Mouse (Mus musculus) bone marrow, adult 2 months (tissue): Measurements from ENCODE around the gene Tstd1. TPM values are rescaled to one million over a fixed set of nuclear protein-coding genes. Genes with fewer than 3 reads are reported as not detected.

ENCODE experiments used
- H3K27ac ChIP-seq: fragments of 200-500 bp; 2 replicates; pipeline ENCODE4 v1.5.1; 2012; ENCODE audit warnings: low read depth, mild to moderate bottlenecking, control low read depth, inconsistent platforms, low read length; ENCODE audit not compliant: control insufficient read depth, poor library complexity, insufficient read depth
- H3K4me1 ChIP-seq: fragments of 200-500 bp; 2 replicates; pipeline ENCODE4 v1.6.1; 2011; ENCODE audit warnings: low read length; ENCODE audit not compliant: control insufficient read depth, insufficient read depth
- H3K4me3 ChIP-seq: fragments of 200-500 bp; replicated peaks from 2 replicates; pipeline ENCODE3; 2011; ENCODE audit warnings: mild to moderate bottlenecking, low read depth, low read length, control low read depth; ENCODE audit not compliant: control insufficient read depth
- CTCF ChIP-seq: fragments of 200-500 bp; IDR thresholded peaks from 2 replicates; pipeline ENCODE4 v1.5.1; 2011; ENCODE audit warnings: low read length, control low read depth; ENCODE audit not compliant: control insufficient read depth, insufficient read depth
- POLR2A ChIP-seq: fragments of 200-500 bp; IDR thresholded peaks from 2 replicates; pipeline ENCODE4 v1.6.1; 2011; ENCODE audit warnings: low read depth, mild to moderate bottlenecking, control low read depth, low read length, borderline replicate concordance; ENCODE audit not compliant: control insufficient read depth
- WGBS: fragments of 180-500 bp; shearing (Covaris S2); methylation state at CpG from one replicate; pipeline ENCODE4 v1.1.7; 2018; 5-methylcytosine and 5-hydroxymethylcytosine counted together
- polyA plus RNA-seq: library from polyadenylated mRNA; stranded (reverse); fragments of >200 nt; gene quantifications from 2 replicates; pipeline ENCODE4 v1.2.4, GENCODE M21; 2011; ENCODE audit warnings: low replicate concordance; ENCODE audit not compliant: missing spikeins, insufficient read depth, insufficient read length

Gene Tstd1
- polyA plus RNA-seq, 1 experiment = 19.3 TPM

GRCm38 (mm10) chr1:171410231-171410630 lies 8.4 kb upstream of the Tstd1 start:
- Histone ChIP-seq H3K4me3 (no peak overlapping the region), H3K27ac (no peak overlapping the region), H3K4me1 (peaks cover 1% of the 10 kb centered on the region)
- 74% methylated on average over 1 of the region's 1 CpGs for WGBS
- no peak for TF ChIP-seq CTCF
- no peak for TF ChIP-seq POLR2A

GRCm38 (mm10) chr1:171410947-171411484 lies 7.7 kb upstream of the Tstd1 start, which contains the start of gene Usf1:
Gene Usf1, plus strand, starts transcription at chr1:171411313.
- TF ChIP-seq POLR2A (peak; percentile 72; the same call in 1 of the 2 replicates), CTCF (no peak)
- WGBS = 1% methylated on average over 36 of the region's 36 CpGs

GRCm38 (mm10) chr1:171411492-171411941 lies 7.2 kb upstream of the Tstd1 start:
- Histone ChIP-seq H3K27ac (peak overlapping the region; percentile 71), H3K4me3 (peak overlapping the region; percentile 73), H3K4me1 (peaks cover 1% of the 10 kb centered on the region)
- WGBS = under 1% methylated on average over 39 of the region's 39 CpGs
- TF ChIP-seq CTCF (no peak), POLR2A (no peak)

More at GRCm38 (mm10) chr1:171410947-171411484, 7.7 kb upstream of the Tstd1 start, which contains the start of gene Usf1:
- H3K27ac ChIP-seq = peak within 1 kb of the TSS; percentile 71
- H3K4me3 ChIP-seq = peak within 1 kb of the TSS; percentile 73
- H3K4me1 ChIP-seq = peaks cover 1% of the 10 kb centered on the region

- TF ChIP-seq CTCF = no peak
- no peak for TF ChIP-seq POLR2A
- H3K4me3 ChIP-seq = peak overlapping the region; percentile 73
- peaks cover 1% of the 10 kb centered on the region for H3K4me1 ChIP-seq
- H3K27ac ChIP-seq = peak overlapping the region; percentile 71
- WGBS = under 1% methylated on average over 20 of the region's 20 CpGs
These were observed 6.7 kb upstream of the Tstd1 start for GRCm38 (mm10) chr1:171412001-171412441.

GRCm38 (mm10) chr1:171412446-171412845 lies 6.2 kb upstream of the Tstd1 start:
- Histone ChIP-seq H3K4me1 (peaks cover 1% of the 10 kb centered on the region), H3K4me3 (peak overlapping the region; percentile 73), H3K27ac (no peak overlapping the region)
- TF ChIP-seq CTCF = no peak
- WGBS = 41% methylated on average over 3 of the region's 3 CpGs

- TF ChIP-seq CTCF = no peak
- no peak for TF ChIP-seq POLR2A
- Histone ChIP-seq H3K4me1 (peaks cover 1% of the 10 kb centered on the region), H3K27ac (no peak overlapping the region), H3K4me3 (no peak overlapping the region)
- WGBS = 75% methylated on average over 8 of the region's 8 CpGs
These were observed 5.1 kb upstream of the Tstd1 start for GRCm38 (mm10) chr1:171413608-171414007.

GRCm38 (mm10) chr1:171419291-171419882 lies 715 bp downstream of the Tstd1 start:
- whole genome bisulfite sequencing = 85% methylated on average over 12 of the region's 12 CpGs
- Histone ChIP-seq H3K27ac (no peak overlapping the region), H3K4me1 (no peaks in the 10 kb centered on the region), H3K4me3 (no peak overlapping the region)
- TF ChIP-seq POLR2A = no peak
- no peak for TF ChIP-seq CTCF

GRCm38 (mm10) chr1:171419905-171420304 lies 1.2 kb downstream of the Tstd1 start:
- no peaks in the 10 kb centered on the region for H3K4me1 ChIP-seq
- H3K27ac ChIP-seq = no peak overlapping the region
- TF ChIP-seq CTCF = no peak
- no peak for TF ChIP-seq POLR2A
- no peak overlapping the region for H3K4me3 ChIP-seq
- WGBS = 89% methylated on average over 5 of the region's 5 CpGs
